Mouse (Mus musculus) MEL (cell line): ENCODE measurements at regions not wholly inside any gene's neighbourhood (a gene's known extent, or its start where the extent isn't known, plus 50 kb on each side); places are given as distances from the start of the nearest gene placed in this dataset.

Experiments used
- BHLHE40 ChIP-seq: IDR thresholded peaks from 2 replicates; pipeline ENCODE4 v1.6.1; 2012; ENCODE audit warnings: low read depth, mild to moderate bottlenecking, inconsistent platforms, low read length, improper control_type of control experiment, borderline replicate concordance
- CTCF ChIP-seq, 3 experiments: IDR thresholded peaks in 2 of 3; conservative IDR thresholded peaks in 1 of 3; 2 replicates each; pipeline ENCODE4 v1.5.1; 2011 to 2012; ENCODE audit warnings: low read length in 3 of 3, low read depth in 2 of 3, mild to moderate bottlenecking in 2 of 3, improper control_type of control experiment in 1 of 3, inconsistent platforms in 1 of 3, mixed read lengths in 1 of 3, moderate library complexity in 1 of 3; ENCODE audit not compliant: control insufficient read depth in 1 of 3, insufficient read depth in 1 of 3, poor library complexity in 1 of 3, severe bottlenecking in 1 of 3
- ELF1 ChIP-seq: IDR thresholded peaks from 2 replicates; pipeline ENCODE4 v1.6.1; 2014; ENCODE audit warnings: low read depth, mild to moderate bottlenecking, inconsistent platforms, low read length, improper control_type of control experiment, moderate library complexity
- EP300 ChIP-seq, 2 experiments: IDR thresholded peaks; 2 replicates each; pipeline ENCODE4 v1.6.1; 2011; ENCODE audit warnings: improper control_type of control experiment in 2 of 2, low read length in 2 of 2, low read depth in 1 of 2, mild to moderate bottlenecking in 1 of 2
- ETS1 ChIP-seq: IDR thresholded peaks from 2 replicates; pipeline ENCODE4 v1.6.1; 2012; ENCODE audit warnings: low read depth, mild to moderate bottlenecking, inconsistent platforms, low read length, improper control_type of control experiment, moderate library complexity
- GATA1 ChIP-seq: IDR thresholded peaks from 2 replicates; pipeline ENCODE4 v1.6.1; 2011; ENCODE audit warnings: low read depth, low read length, improper control_type of control experiment
- JUND ChIP-seq: IDR thresholded peaks from 2 replicates; pipeline ENCODE4 v1.6.1; 2011; ENCODE audit warnings: low read depth, mild to moderate bottlenecking, improper control_type of control experiment, low read length
- NELFE ChIP-seq: IDR thresholded peaks from 2 replicates; pipeline ENCODE4 v1.6.1; 2011; ENCODE audit warnings: low read depth, low read length, improper control_type of control experiment
- RCOR1 ChIP-seq: IDR thresholded peaks from 2 replicates; pipeline ENCODE4 v1.6.1; 2012; ENCODE audit warnings: low read depth, mild to moderate bottlenecking, inconsistent platforms, low read length, improper control_type of control experiment
- TCF12 ChIP-seq: IDR thresholded peaks from 2 replicates; pipeline ENCODE4 v1.6.1; 2014; ENCODE audit warnings: low read depth, mild to moderate bottlenecking, inconsistent platforms, low read length, improper control_type of control experiment, moderate library complexity
- UBTF ChIP-seq: IDR thresholded peaks from 2 replicates; pipeline ENCODE4 v1.6.1; 2012; ENCODE audit warnings: low read depth, mild to moderate bottlenecking, inconsistent platforms, low read length, improper control_type of control experiment, moderate library complexity, borderline replicate concordance; ENCODE audit not compliant: insufficient read depth
- USF2 ChIP-seq, 2 experiments: IDR thresholded peaks; 2 replicates each; pipeline ENCODE4 v1.6.1; 2011 to 2012; ENCODE audit warnings: improper control_type of control experiment in 2 of 2, low read length in 2 of 2, borderline replicate concordance in 1 of 2, inconsistent platforms in 1 of 2, low read depth in 1 of 2, mild to moderate bottlenecking in 1 of 2; ENCODE audit not compliant: insufficient read depth in 1 of 2

GRCm38 (mm10) chr11:45216942-45217474, 599.9 kb downstream of the Ebf1 start:
- TF ChIP-seq ETS1 (no peak), USF2 (IDR thresholded peaks at IDR 0.05; ENCODE audit: borderline replicate concordance in 1 of 2, insufficient read depth in 1 of 2, low read depth in 1 of 2, low read length in 2 of 2) (no peak), CTCF (IDR thresholded peaks at IDR 0.05 in 2 of 3, conservative IDR thresholded peaks at IDR 0.05 in 1 of 3; ENCODE audit: control insufficient read depth in 1 of 3, insufficient read depth in 1 of 3, low read depth in 2 of 3, low read length in 3 of 3, poor library complexity in 1 of 3, severe bottlenecking in 1 of 3) (no peak), GATA1 (no peak), NELFE (no peak), EP300 (IDR thresholded peaks at IDR 0.05; ENCODE audit: low read depth in 1 of 2, low read length in 2 of 2) (no peak), UBTF (no peak), ELF1 (no peak), JUND (no peak), RCOR1 (no peak), BHLHE40 (no peak), TCF12 (no peak)
